Mouse (Mus musculus) intestine, embryonic 15.5 days (tissue): ENCODE measurements at regions not wholly inside any gene's neighbourhood (a gene's known extent, or its start where the extent isn't known, plus 50 kb on each side); places are given as distances from the start of the nearest gene placed in this dataset.

Experiments used
- ATAC-seq: fragments of 200-750 bp; cut with Nextera tagmentation; 2 replicates; pipeline ENCODE4 v1.8.0; 2017; ENCODE audit warnings: moderate TSS enrichment, moderate library complexity
- H3K27ac ChIP-seq: fragments of 300-500 bp; sonication (generic); 2 replicates; pipeline ENCODE4 v1.5.1; 2015; ENCODE audit warnings: mild to moderate bottlenecking, inconsistent platforms
- H3K27me3 ChIP-seq: fragments of 300-500 bp; sonication (generic); replicated peaks from 2 replicates; pipeline ENCODE4 v1.6.1; 2015; ENCODE audit warnings: inconsistent platforms
- H3K36me3 ChIP-seq: fragments of 300-500 bp; sonication (generic); 2 replicates; pipeline ENCODE4 v1.6.1; 2015; ENCODE audit warnings: inconsistent platforms
- H3K4me1 ChIP-seq: fragments of 300-500 bp; sonication (generic); replicated peaks from 2 replicates; pipeline ENCODE4 v1.6.1; 2015; ENCODE audit warnings: inconsistent platforms
- H3K4me2 ChIP-seq: fragments of 300-500 bp; sonication (generic); replicated peaks from 2 replicates; pipeline ENCODE4 v1.6.1; 2015; ENCODE audit warnings: mild to moderate bottlenecking, inconsistent platforms
- H3K4me3 ChIP-seq: fragments of 300-500 bp; sonication (generic); replicated peaks from 2 replicates; pipeline ENCODE4 v1.5.1; 2015; ENCODE audit warnings: inconsistent platforms
- H3K9ac ChIP-seq: fragments of 300-500 bp; sonication (generic); 2 replicates; pipeline ENCODE4 v1.6.1; 2015; ENCODE audit warnings: inconsistent platforms
- H3K9me3 ChIP-seq: fragments of 300-500 bp; sonication (generic); 2 replicates; pipeline ENCODE4 v1.6.1; 2016; ENCODE audit warnings: inconsistent platforms
- WGBS: fragments of 180-500 bp; shearing (Covaris S2); methylation state at CpG from one replicate; pipeline ENCODE4 v1.1.7; 2015; 5-methylcytosine and 5-hydroxymethylcytosine counted together

GRCm38 (mm10) chr9:30521556-30522240 is 94.8 kb downstream of the Snx19 start:
- no peak overlapping the region for H3K4me3 ChIP-seq
- WGBS = 89% methylated on average over 6 of the region's 6 CpGs
- H3K27ac ChIP-seq = no peak overlapping the region
- no peak overlapping the region for H3K9ac ChIP-seq
- H3K9me3 ChIP-seq = no peaks in the 10 kb centered on the region
- no peak overlapping the region for H3K4me2 ChIP-seq
- no peaks in the 10 kb centered on the region for H3K4me1 ChIP-seq
- H3K27me3 ChIP-seq = no peaks in the 10 kb centered on the region
- no peaks in the 10 kb centered on the region for H3K36me3 ChIP-seq
- no peak for ATAC-seq

DNA sequence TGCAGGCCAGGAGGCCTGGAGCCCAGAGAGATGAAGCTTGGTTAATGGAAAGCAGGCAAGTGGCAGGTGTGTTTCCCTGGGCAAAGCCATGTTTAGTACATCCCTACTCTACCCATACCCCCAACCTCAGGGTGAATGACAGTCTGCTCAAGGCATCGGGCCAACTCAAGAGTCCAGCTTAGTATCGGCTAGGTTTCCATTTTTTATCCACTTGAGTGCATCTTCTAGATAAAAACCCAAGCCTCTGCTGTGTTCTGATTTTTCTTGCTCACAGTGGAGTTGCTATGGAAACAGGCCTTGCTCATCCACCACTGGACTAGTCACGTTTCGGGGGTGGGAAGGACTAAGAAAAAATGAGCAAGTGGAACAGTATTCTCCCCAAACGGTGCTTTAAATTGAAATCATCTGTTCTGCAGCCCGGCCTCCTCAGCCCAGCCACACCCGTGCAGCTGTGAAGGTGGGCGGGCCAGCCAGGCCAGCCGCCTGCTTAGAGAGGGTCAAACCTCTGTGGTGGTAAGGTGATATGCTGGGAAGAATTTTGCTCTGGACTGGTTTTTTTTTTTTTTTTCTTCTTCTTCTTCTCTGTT is 94.0 kb downstream of the Snx19 start:
- Histone ChIP-seq H3K36me3 (no peaks in the 10 kb centered on the region), H3K4me3 (no peak overlapping the region), H3K4me2 (no peak overlapping the region), H3K27me3 (no peaks in the 10 kb centered on the region), H3K27ac (no peak overlapping the region), H3K9me3 (no peaks in the 10 kb centered on the region), H3K9ac (no peak overlapping the region), H3K4me1 (no peaks in the 10 kb centered on the region)
- WGBS = 53% methylated on average over 9 of the region's 9 CpGs
- ATAC-seq = no peak

GRCm38 (mm10) chr9:30520116-30520515 is 93.2 kb downstream of the Snx19 start:
- 87% methylated on average over 1 of the region's 1 CpGs for WGBS
- ATAC-seq = no peak
- H3K27ac ChIP-seq = no peak overlapping the region
- H3K9ac ChIP-seq = no peak overlapping the region
- H3K27me3 ChIP-seq = no peaks in the 10 kb centered on the region
- no peak overlapping the region for H3K4me3 ChIP-seq
- H3K9me3 ChIP-seq = no peaks in the 10 kb centered on the region
- H3K4me1 ChIP-seq = no peaks in the 10 kb centered on the region
- H3K36me3 ChIP-seq = no peaks in the 10 kb centered on the region
- no peak overlapping the region for H3K4me2 ChIP-seq

DNA sequence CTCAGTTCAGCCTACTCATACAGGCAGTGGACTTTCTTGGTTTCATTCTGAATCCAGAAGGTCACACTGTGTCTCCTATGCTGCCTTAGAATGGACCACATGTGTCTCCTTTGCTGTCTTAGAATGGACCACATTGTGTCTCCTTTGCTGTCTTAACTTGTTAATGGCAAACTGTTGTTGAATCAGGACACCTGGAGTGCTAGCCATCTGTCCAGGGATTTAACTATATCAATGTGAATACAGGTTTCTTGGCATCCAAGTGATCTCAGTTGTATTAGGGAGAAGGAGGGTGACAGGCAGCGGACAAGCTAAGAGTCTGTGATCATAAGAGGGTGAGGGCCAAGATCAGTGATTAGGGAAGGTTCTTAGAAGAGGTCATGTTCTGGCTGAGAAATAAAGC is 92.3 kb downstream of the Snx19 start:
- Histone ChIP-seq H3K4me1 (no peaks in the 10 kb centered on the region), H3K4me2 (no peak overlapping the region), H3K9me3 (no peaks in the 10 kb centered on the region), H3K27ac (no peak overlapping the region), H3K4me3 (no peak overlapping the region), H3K36me3 (no peaks in the 10 kb centered on the region), H3K27me3 (no peaks in the 10 kb centered on the region), H3K9ac (no peak overlapping the region)
- 88% methylated on average over 1 of the region's 1 CpGs for WGBS
- ATAC-seq = no peak
